Comparison of ENCODE assay signal across 8 mouse cellular contexts in genomic region chr7:115615697-115616237, GRCm38 (mm10).
A peak's percentile ranks its signal among the peaks of the same experiment; 100 is the strongest.
DNase-seq lines count a peak whose midpoint lies in the region; ATAC-seq lines count a peak whose summit lies in the region.

No protein-coding gene starts in this region.

- H3K27ac ChIP-seq in brown adipose tissue, adult 24 weeks (replicated peaks; ENCODE audit: low read depth, low read length), result peak overlapping the region; percentile 88
- H3K27ac ChIP-seq in heart, embryonic 14.5 days (replicated peaks in 1 of 2; ENCODE audit: control insufficient read depth in 1 of 2, insufficient read depth in 1 of 2, low read depth in 2 of 2, low read length in 2 of 2), result peak overlapping the region; percentile 65 to 74
- no peak overlapping the region for H3K27ac ChIP-seq in liver, embryonic 15.5 days (replicated peaks)
- peak overlapping the region; percentile 55 for H3K27ac ChIP-seq in neural tube, embryonic 13.5 days (replicated peaks)

- no peaks in the 10 kb centered on the region for H3K27me3 ChIP-seq in heart, embryonic 14.5 days (ENCODE audit: control insufficient read depth, insufficient read depth, low read length)
- H3K27me3 ChIP-seq in liver, embryonic 15.5 days, result no peaks in the 10 kb centered on the region
- H3K27me3 ChIP-seq in neural tube, embryonic 13.5 days, result no peaks in the 10 kb centered on the region

- no peaks in the 10 kb centered on the region for H3K36me3 ChIP-seq in heart, embryonic 14.5 days (ENCODE audit: control insufficient read depth, insufficient read depth, low read length)
- no peaks in the 10 kb centered on the region for H3K36me3 ChIP-seq in liver, embryonic 15.5 days (replicated peaks)
- H3K36me3 ChIP-seq in neural tube, embryonic 13.5 days, result no peaks in the 10 kb centered on the region

- DNase-seq in CD4-positive, CD25-positive, alpha-beta regulatory T cell, adult 2 months (ENCODE audit: low read depth, low spot score), result peak; percentile 74
- DNase-seq in layer of hippocampus, postnatal 36 days, result no peak
- no peak for DNase-seq in layer of hippocampus, adult 8-10 months (ENCODE audit: low spot score in 2 of 2)

- peak overlapping the region; percentile 40 for H3K4me3 ChIP-seq in brown adipose tissue, adult 24 weeks (ENCODE audit: insufficient read depth, low read depth, low read length)
- peak overlapping the region; percentile 8 to 20; a peak in 3 of 4 replicates for H3K4me3 ChIP-seq in heart, embryonic 14.5 days (ENCODE audit: control insufficient read depth in 1 of 2, insufficient read depth in 1 of 2, low read depth in 1 of 2, low read length in 2 of 2)
- H3K4me3 ChIP-seq in liver, embryonic 15.5 days (replicated peaks), result no peak overlapping the region
- peak overlapping the region; percentile 24 for H3K4me3 ChIP-seq in neural tube, embryonic 13.5 days

- H3K4me2 ChIP-seq in heart, embryonic 14.5 days (ENCODE audit: low read length), result peak overlapping the region; percentile 51
- peak overlapping the region; percentile 10; the same call in 1 of the 2 replicates for H3K4me2 ChIP-seq in liver, embryonic 15.5 days
- H3K4me2 ChIP-seq in neural tube, embryonic 13.5 days, result peak overlapping the region; percentile 49

- ATAC-seq in heart, embryonic 14.5 days (ENCODE audit: insufficient number of reproducible peaks, insufficient read depth, low FRiP score, low read depth), result peak; percentile 31; the same call in 1 of the 2 replicates
- ATAC-seq in liver, embryonic 15.5 days (ENCODE audit: insufficient read depth), result no peak
- ATAC-seq in neural tube, embryonic 13.5 days (ENCODE audit: low read depth), result peak; percentile 71; the same call in 1 of the 2 replicates
- ATAC-seq in cerebellum, adult (ENCODE audit: insufficient number of reproducible peaks, low FRiP score, low TSS enrichment), result no peak

- H3K4me1 ChIP-seq in brown adipose tissue, adult 24 weeks (ENCODE audit: control insufficient read depth, insufficient read depth, insufficient read length, low read length), result no peaks in the 10 kb centered on the region
- peaks cover 0 to 4% of the 10 kb centered on the region in 2 experiments; a peak in 1 of 4 replicates for H3K4me1 ChIP-seq in heart, embryonic 14.5 days (ENCODE audit: control insufficient read depth in 2 of 2, insufficient read depth in 2 of 2, low read length in 2 of 2)
- no peaks in the 10 kb centered on the region for H3K4me1 ChIP-seq in liver, embryonic 15.5 days (replicated peaks)
- peaks cover 14% of the 10 kb centered on the region for H3K4me1 ChIP-seq in neural tube, embryonic 13.5 days (replicated peaks)

- no peaks in the 10 kb centered on the region for H3K9me3 ChIP-seq in heart, embryonic 14.5 days (ENCODE audit: control insufficient read depth, low read length)
- no peaks in the 10 kb centered on the region for H3K9me3 ChIP-seq in liver, embryonic 15.5 days (replicated peaks)
- no peaks in the 10 kb centered on the region for H3K9me3 ChIP-seq in neural tube, embryonic 13.5 days

- H3K9ac ChIP-seq in heart, embryonic 14.5 days (ENCODE audit: low read length), result peak overlapping the region; percentile 22; the same call in 1 of the 2 replicates
- H3K9ac ChIP-seq in liver, embryonic 15.5 days, result no peak overlapping the region
- peak overlapping the region; percentile 50 for H3K9ac ChIP-seq in neural tube, embryonic 13.5 days

- WGBS in heart, embryonic 14.5 days, result 29% methylated on average over 10 of the region's 10 CpGs
- WGBS in liver, embryonic 15.5 days (ENCODE audit: insufficient replicate concordance), result 13% methylated on average over 10 of the region's 10 CpGs
- WGBS in neural tube, embryonic 13.5 days, result 12% methylated on average over 10 of the region's 10 CpGs

Comparison
In these comparisons a context has a peak if more than half of its experiments do, and no peak if none do; other contexts are left out.
1. ATAC-seq: peak in heart, embryonic 14.5 days (single experiment) and neural tube, embryonic 13.5 days (single experiment); none in liver, embryonic 15.5 days (single experiment) and cerebellum, adult (single experiment).
2. Peak in every context shown above with its lines, with median percentiles within 50 percentile points of each other: H3K4me2 ChIP-seq.